Mouse (Mus musculus): ENCODE results near the gene Rab11b.

DNA sequence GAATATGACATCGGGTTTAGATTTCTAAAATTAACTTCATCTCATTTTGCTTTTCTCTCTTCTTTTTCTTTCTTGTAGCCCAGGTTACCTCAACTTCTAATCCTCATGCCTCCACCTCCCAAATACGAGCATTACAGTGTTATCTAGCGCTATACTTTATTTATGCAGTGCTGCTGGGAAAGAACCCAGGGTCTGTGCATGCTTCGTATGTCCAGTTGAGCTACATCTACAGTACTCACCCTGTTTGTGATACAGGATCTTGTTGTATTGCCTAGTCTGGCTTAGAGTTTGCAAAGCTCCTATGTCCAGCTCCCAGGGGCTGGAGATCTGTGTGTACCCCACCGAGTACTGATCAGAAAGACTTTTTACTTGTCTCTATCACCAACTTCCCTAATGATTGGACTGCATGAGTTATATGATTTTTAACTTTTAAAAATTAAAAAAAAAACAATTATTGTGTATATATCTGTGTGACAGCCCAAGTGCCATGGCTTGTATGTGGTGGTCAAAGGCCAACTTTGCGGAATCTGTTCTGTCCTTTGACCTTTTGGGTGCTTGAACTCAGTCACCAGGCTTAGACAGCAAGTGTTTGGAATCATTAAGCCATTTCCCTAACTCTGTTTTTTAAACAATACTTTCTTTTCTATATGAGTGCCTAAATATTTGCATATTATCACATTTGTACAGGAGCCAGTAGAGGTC is 13.7 kb upstream of the Rab11b start:
- TF ChIP-seq MAZ (IDR thresholded peaks at IDR 0.05; ENCODE audit: low read depth, low read length) (no peak), RCOR1 (IDR thresholded peaks at IDR 0.05; ENCODE audit: low read depth, low read length) (no peak), JUND (IDR thresholded peaks at IDR 0.05; ENCODE audit: low read depth, low read length) (no peak)
